Mouse (Mus musculus) limb, embryonic 14.5 days (tissue): Measurements from ENCODE around the gene Rundc1. TPM values are rescaled to one million over a fixed set of nuclear protein-coding genes. Genes with fewer than 3 reads are reported as not detected.

Experiments
- ATAC-seq: fragments of 200-750 bp; cut with Nextera tagmentation; 2 replicates; pipeline ENCODE4 v1.8.0; 2017; ENCODE audit warnings: low read depth, moderate number of reproducible peaks, moderate TSS enrichment; ENCODE audit not compliant: low FRiP score
- DNase-seq: peaks from one replicate; pipeline ENCODE4 v3.0.0-alpha.2; 2015; ENCODE audit warnings: low spot score
- H3K27ac ChIP-seq: fragments of 300-500 bp; sonication (generic); replicated peaks from 2 replicates; pipeline ENCODE4 v1.5.1; 2014; ENCODE audit warnings: low read depth, mild to moderate bottlenecking, low read length, moderate library complexity, mixed read lengths
- H3K27me3 ChIP-seq: fragments of 300-500 bp; sonication (generic); 2 replicates; pipeline ENCODE4 v1.6.1; 2014; ENCODE audit warnings: low read length, mixed read lengths; ENCODE audit not compliant: control insufficient read depth, insufficient read depth
- H3K36me3 ChIP-seq: fragments of 300-500 bp; sonication (generic); 2 replicates; pipeline ENCODE4 v1.6.1; 2014; ENCODE audit warnings: mild to moderate bottlenecking, low read length, moderate library complexity, mixed read lengths; ENCODE audit not compliant: control insufficient read depth, insufficient read depth
- H3K4me1 ChIP-seq: fragments of 300-500 bp; sonication (generic); 2 replicates; pipeline ENCODE4 v1.6.1; 2014; ENCODE audit warnings: antibody characterized with exemption, low read length, mixed read lengths; ENCODE audit not compliant: control insufficient read depth, insufficient read depth
- H3K4me2 ChIP-seq: fragments of 300-500 bp; sonication (generic); replicated peaks from 2 replicates; pipeline ENCODE4 v1.6.1; 2014; ENCODE audit warnings: low read depth, mild to moderate bottlenecking, low read length, moderate library complexity; ENCODE audit not compliant: severe bottlenecking
- H3K4me3 ChIP-seq: fragments of 300-500 bp; sonication (generic); replicated peaks from 2 replicates; pipeline ENCODE4 v1.5.1; 2014; ENCODE audit warnings: low read length
- H3K9ac ChIP-seq: fragments of 300-500 bp; sonication (generic); 2 replicates; pipeline ENCODE4 v1.6.1; 2014; ENCODE audit warnings: mild to moderate bottlenecking, low read depth, low read length, moderate library complexity; ENCODE audit not compliant: severe bottlenecking
- H3K9me3 ChIP-seq: fragments of 300-500 bp; sonication (generic); 2 replicates; pipeline ENCODE4 v1.6.1; 2016; ENCODE audit warnings: low read length; ENCODE audit not compliant: control insufficient read depth
- POLR2A ChIP-seq: fragments of 200-500 bp; IDR thresholded peaks from 2 replicates; pipeline ENCODE4 v1.8.0; 2012; ENCODE audit warnings: inconsistent platforms, mild to moderate bottlenecking, moderate library complexity, borderline replicate concordance; ENCODE audit not compliant: insufficient read depth, insufficient read length; ENCODE audit errors: extremely low read depth
- WGBS: fragments of 180-500 bp; shearing (Covaris S2); extraction: QIAGEN DNeasy Blood & Tissue Kit; methylation state at CpG from one replicate; pipeline ENCODE4 v1.1.7; 2014; 5-methylcytosine and 5-hydroxymethylcytosine counted together
- polyA plus RNA-seq, 2 experiments: library from polyadenylated mRNA; depleted of rRNA in 1 of 2; stranded (reverse) in 1 of 2; unstranded in 1 of 2; fragments of >200 nt; fragmentation: Nextera tagmentation in 1 of 2; extraction: Ambion mirVana in 1 of 2; gene quantifications; 2 replicates each; pipeline versions ENCODE4 v1.2.1 to v1.2.3; 2012 to 2014

Rundc1 gene
- polyA plus RNA-seq, 2 experiments: 17.8 to 19.3 TPM

DNA sequence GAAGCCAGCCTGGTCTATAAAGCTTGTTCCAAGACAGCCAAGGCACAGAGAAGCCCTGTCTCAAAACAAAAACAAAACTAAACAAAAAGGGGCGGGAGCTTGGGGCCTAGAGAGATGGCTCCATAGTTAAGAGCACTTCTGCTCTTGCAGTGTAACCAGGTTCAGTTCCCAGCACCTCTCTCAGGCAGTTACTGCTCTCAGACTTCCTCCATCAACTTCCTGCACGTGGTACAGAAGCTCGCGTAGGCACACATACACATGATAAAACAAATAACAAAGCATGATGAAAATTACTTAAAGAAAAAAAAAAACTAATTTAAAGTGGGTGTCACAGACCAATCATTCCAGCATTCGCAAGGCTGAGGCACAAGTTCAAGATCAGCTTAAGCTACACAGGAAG lies 4.7 kb upstream of the Rundc1 start:
- Histone ChIP-seq H3K9me3 (no peaks in the 10 kb centered on the region), H3K27ac (no peak overlapping the region), H3K27me3 (no peaks in the 10 kb centered on the region), H3K36me3 (no peaks in the 10 kb centered on the region), H3K9ac (no peak overlapping the region), H3K4me2 (no peak overlapping the region), H3K4me3 (no peak overlapping the region), H3K4me1 (peaks cover 15% of the 10 kb centered on the region)
- no peak for TF ChIP-seq POLR2A
- WGBS: 87% methylated on average over 5 of the region's 5 CpGs
- no peak for DNase-seq
- ATAC-seq: no peak

- Histone ChIP-seq H3K36me3 (peaks cover under 1% of the 10 kb centered on the region), H3K27me3 (no peaks in the 10 kb centered on the region), H3K4me1 (peaks cover 19% of the 10 kb centered on the region), H3K9me3 (no peaks in the 10 kb centered on the region), H3K4me3 (peak within 1 kb of the TSS; percentile 97), H3K4me2 (peak within 1 kb of the TSS; percentile 82), H3K27ac (peak within 1 kb of the TSS; percentile 72), H3K9ac (peak within 1 kb of the TSS; percentile 73)
- DNase-seq: no peak
- TF ChIP-seq POLR2A: no peak
- peak; percentile 76 for ATAC-seq
- WGBS: 4% methylated on average over 23 of the region's 23 CpGs
Observed at GRCm38 (mm10) chr11:101424105-101424851, 607 bp upstream of the Rundc1 start, which contains the start of gene Gm27029. Gene Gm27029 (minus strand): TSS chr11:101424796.

DNA sequence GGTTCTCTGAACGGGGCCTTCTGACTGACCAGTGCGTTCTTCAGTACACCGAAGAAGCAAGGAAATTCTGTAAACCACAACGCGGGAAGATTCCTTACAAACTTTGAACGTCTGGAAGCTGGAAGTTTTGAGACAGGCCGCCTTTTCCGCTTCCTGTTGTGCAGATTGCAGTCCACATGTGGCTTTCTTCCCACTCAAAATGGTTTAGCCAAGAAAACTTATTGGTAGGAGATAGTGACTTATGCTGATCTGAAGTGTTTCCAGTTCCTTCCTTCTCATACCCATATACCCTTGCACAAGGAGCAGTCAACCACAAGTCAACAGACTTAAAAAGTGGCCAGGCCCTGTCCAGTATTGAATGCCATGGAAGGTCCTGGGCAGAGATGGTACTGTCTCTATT lies 1.3 kb downstream of the Rundc1 start:
- Histone ChIP-seq H3K9ac (0 out of 2 replicates have a peak overlapping the region, but pooled peaks have one; percentile 73), H3K36me3 (peaks cover 19% of the 10 kb centered on the region), H3K27ac (no peak overlapping the region), H3K27me3 (no peaks in the 10 kb centered on the region), H3K4me2 (peak overlapping the region; percentile 82), H3K4me1 (peaks cover 19% of the 10 kb centered on the region), H3K9me3 (no peaks in the 10 kb centered on the region), H3K4me3 (peak overlapping the region; percentile 97)
- TF ChIP-seq POLR2A: no peak
- 61% methylated on average over 8 of the region's 8 CpGs for WGBS
- ATAC-seq (no peak), DNase-seq (no peak)

DNA sequence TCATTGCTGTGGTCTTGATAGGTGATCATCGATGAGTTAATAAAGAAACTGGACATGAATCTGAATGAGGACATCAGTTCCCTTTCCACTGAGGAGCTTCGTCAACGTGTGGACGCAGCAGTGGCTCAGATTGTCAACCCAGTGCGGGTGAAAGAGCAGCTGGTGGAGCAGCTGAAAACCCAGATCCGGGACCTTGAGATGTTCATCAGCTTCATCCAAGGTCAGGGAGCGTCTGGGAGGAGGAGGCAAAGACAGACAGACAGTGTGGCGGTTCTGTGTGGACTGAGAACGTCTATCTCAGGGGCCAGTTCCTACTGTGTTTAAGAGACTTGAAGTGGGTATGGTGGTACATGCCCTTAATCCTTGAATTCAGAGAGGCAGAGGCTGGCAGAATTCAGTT lies 6.4 kb downstream of the Rundc1 start:
- H3K4me3 ChIP-seq: no peak overlapping the region
- H3K9me3 ChIP-seq: no peaks in the 10 kb centered on the region
- peaks cover 3% of the 10 kb centered on the region for H3K4me1 ChIP-seq
- H3K36me3 ChIP-seq: peaks cover 66% of the 10 kb centered on the region
- DNase-seq (no peak), ATAC-seq (no peak)
- no peak overlapping the region for H3K4me2 ChIP-seq
- H3K9ac ChIP-seq: no peak overlapping the region
- TF ChIP-seq POLR2A: no peak
- no peak overlapping the region for H3K27ac ChIP-seq
- 89% methylated on average over 9 of the region's 9 CpGs for WGBS
- no peaks in the 10 kb centered on the region for H3K27me3 ChIP-seq

- no peak overlapping the region for H3K9ac ChIP-seq
- DNase-seq (no peak), ATAC-seq (no peak)
- no peak for TF ChIP-seq POLR2A
- H3K4me3 ChIP-seq: no peak overlapping the region
- no peaks in the 10 kb centered on the region for H3K27me3 ChIP-seq
- no peak overlapping the region for H3K27ac ChIP-seq
- no peak overlapping the region for H3K4me2 ChIP-seq
- H3K9me3 ChIP-seq: no peaks in the 10 kb centered on the region
- H3K36me3 ChIP-seq: peaks cover 66% of the 10 kb centered on the region
- no peaks in the 10 kb centered on the region for H3K4me1 ChIP-seq
- 88% methylated on average over 13 of the region's 13 CpGs for WGBS
Observed at GRCm38 (mm10) chr11:101433396-101433795, 8.5 kb downstream of the Rundc1 start.
